Mouse (Mus musculus): ENCODE measurements around the gene Acsm5. TPM values are rescaled to one million over a fixed set of nuclear protein-coding genes. Genes with fewer than 3 reads are reported as not detected.

Gene Acsm5
- total RNA-seq (2014; fragmentation: Nextera tagmentation) (not detected in 2 replicates), total RNA-seq (2017) (not detected in 2 replicates)

GRCm38 (mm10) chr7:119519163-119519562, at the start of gene Acsm5:
TSS of gene Acsm5 (plus strand) at chr7:119519463.
- no peak for ATAC-seq (replicated peaks; ENCODE audit: poor library complexity, severe bottlenecking)

- ATAC-seq (replicated peaks; ENCODE audit: poor library complexity, severe bottlenecking): no peak
These were observed 42.5 kb upstream of the Acsm5 start for GRCm38 (mm10) chr7:119476500-119477389.

DNA sequence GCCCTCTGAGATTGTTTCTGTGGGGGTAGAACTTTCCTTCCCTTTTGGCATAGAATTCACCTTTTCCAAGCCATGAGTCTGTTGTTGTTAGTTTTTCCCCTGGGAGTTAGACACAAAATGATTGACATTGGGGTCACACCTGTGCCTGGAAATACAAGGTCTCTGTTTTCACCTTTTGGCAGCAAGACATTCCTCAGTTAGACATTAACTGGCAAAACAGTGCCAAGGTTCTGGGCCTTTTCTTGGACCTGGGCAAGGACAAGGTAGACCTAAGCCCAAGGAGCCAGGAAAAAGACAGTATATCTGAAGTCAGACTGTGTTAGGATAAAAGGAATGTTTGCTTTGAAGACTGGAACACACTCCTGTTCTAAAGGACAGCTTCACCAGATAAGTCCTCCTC, 40.0 kb upstream of the Acsm5 start, which contains the start of gene Umod:
Umod (minus strand) TSS at position 27 of the 400 bp plus-strand sequence.
- ATAC-seq (replicated peaks; ENCODE audit: poor library complexity, severe bottlenecking): no peak

GRCm38 (mm10) chr7:119484154-119484553, 35.1 kb upstream of the Acsm5 start:
- no peak for ATAC-seq (replicated peaks; ENCODE audit: poor library complexity, severe bottlenecking)

GRCm38 (mm10) chr7:119486683-119487082, 32.6 kb upstream of the Acsm5 start:
- no peak for ATAC-seq (replicated peaks; ENCODE audit: poor library complexity, severe bottlenecking)

- no peak for ATAC-seq (replicated peaks; ENCODE audit: poor library complexity, severe bottlenecking)
These were observed 29.1 kb upstream of the Acsm5 start for GRCm38 (mm10) chr7:119490041-119490780.

DNA sequence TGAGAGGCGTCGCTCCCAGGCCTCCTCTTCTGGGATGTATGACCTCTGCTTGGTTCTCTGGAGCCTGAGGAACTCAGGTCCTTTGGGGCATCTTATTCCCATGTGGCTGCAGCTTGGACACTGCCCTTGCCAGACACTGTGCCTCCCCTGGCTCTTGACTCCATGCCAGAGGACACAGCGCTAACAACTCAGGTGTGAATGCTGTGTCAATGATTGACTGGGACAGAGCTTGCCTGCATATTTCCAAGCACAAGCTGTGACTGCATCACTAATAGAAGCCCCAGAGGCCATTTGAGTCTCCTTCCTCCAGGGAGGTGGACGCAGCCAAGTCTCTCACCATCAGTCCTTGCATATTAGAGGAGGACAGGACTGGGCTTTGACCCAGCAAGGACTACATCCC, 8.1 kb upstream of the Acsm5 start:
- no peak for ATAC-seq (replicated peaks; ENCODE audit: poor library complexity, severe bottlenecking)

GRCm38 (mm10) chr7:119513056-119513455, 6.2 kb upstream of the Acsm5 start:
- ATAC-seq (replicated peaks; ENCODE audit: poor library complexity, severe bottlenecking): peak; percentile 65

DNA sequence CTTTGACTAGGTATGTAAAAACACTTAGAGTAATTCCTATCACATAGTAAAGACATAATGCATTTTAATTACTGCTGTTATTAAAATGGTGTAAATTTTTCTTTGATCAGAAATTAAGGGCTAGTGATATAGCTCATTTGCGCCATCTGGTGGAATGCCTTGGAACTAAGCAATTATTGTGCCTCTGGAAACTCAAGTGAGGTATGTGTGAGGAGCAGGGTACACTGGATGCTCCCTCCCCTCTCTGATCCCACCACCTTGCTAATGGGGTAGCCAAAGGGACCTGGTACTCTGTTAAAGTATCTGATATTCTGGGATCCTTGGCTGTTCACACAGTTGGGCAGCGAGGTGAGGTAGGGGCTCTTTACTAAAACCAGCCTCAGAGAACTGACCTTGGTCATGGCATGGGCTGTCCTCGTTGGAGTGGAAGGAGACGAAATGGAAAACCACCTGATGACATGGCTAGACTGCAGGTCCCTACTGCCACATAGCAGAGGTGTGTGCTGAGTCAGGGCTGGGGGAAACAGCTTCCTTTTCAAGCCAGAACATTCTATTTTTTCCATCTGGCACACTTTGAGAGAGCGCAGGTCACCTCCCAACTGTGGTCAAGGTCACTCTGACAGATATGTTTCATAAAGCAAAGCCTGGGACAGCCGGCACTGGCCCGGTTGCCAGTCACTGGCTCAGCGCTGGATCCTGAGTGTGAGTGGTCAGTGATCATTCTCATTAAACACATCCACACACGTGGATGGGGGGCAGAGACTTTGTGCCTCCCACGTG, 3.6 kb upstream of the Acsm5 start:
- ATAC-seq (replicated peaks; ENCODE audit: poor library complexity, severe bottlenecking): peak; percentile 52

- ATAC-seq (replicated peaks; ENCODE audit: poor library complexity, severe bottlenecking): no peak
These were observed 3.0 kb upstream of the Acsm5 start for GRCm38 (mm10) chr7:119516272-119516558.

DNA sequence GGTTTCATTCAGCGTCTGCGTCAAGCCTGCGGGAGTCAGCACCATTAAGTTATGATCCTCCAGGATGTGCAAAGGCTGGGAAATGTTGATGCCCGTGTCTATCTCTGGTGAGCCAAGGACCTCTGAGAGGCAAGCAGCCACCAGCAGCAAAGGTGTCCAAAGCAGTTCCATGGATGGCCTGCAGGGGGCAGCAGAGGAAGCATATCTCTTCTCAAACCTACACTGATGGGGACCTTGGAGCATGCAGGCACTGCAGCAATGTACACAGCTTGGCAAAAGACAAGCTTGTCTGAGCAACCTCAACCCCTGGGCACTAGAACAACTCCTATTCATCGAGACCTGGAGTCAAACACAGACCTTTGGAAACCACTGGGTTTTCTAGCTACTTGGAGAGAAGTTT, 391 bp downstream of the Acsm5 start:
- peak; percentile 73 for ATAC-seq (replicated peaks; ENCODE audit: poor library complexity, severe bottlenecking)

DNA sequence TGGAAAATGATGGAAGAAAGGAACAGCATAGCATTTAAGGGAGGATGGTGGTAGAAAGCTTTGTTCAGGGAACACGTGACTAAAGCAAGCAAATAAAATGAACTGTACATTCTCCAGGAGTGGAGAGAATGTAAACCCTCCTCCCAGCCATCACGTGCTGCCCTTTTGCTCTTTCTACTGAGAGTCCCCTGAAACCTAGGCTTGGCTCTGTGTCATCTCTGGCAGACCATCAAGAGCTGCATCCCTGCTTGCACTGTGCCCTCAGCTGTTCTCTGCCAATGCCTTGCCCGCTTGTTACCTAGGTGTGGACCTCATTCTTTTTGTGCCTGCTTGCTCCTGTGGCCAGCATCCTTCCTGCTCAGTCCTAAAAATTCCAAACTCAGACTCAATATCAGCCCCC, 2.6 kb downstream of the Acsm5 start:
- ATAC-seq (replicated peaks; ENCODE audit: poor library complexity, severe bottlenecking): no peak

DNA sequence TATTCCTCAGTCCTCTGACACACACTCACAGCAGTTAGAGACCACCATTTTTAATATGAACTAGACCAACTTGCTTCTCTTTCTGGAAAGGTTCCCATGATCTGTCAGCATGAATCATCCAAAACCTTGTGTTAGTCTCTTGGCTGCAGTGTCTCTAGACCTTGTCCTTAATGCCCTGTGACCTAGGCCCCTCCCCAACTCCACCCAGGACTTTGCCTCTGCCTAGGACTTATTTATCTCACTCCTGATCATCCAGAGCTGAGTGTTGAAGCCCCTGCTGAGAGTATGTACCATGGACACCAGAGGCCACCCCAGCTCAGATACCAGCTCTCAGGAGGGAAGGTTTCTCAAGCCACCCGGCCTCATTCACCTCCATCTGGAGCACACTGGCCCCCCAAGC, 3.1 kb downstream of the Acsm5 start:
- ATAC-seq (replicated peaks; ENCODE audit: poor library complexity, severe bottlenecking): no peak

DNA sequence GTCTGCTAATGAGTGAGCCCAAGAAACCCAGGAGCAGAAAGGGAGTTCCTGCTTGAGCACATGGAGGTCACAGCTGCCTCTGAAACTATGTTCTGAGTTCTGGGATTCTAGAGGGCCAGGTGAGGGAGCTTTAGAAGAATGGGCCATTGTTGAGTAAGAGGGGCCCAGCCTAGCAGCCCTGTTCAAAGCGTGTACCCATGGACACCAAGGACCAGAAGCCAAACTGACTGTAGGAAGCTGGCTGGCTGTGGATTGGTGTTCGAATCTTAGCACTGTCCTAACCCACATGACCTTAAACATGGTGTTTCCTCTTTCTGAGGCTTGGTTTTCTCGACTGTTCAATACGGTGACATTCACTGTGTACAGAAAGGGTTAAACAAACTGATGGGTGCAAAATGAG, 4.1 kb downstream of the Acsm5 start, which contains the start of gene Pdilt:
Pdilt (minus strand) TSS at position 101 of the 400 bp plus-strand sequence.
- no peak for ATAC-seq (replicated peaks; ENCODE audit: poor library complexity, severe bottlenecking)

DNA sequence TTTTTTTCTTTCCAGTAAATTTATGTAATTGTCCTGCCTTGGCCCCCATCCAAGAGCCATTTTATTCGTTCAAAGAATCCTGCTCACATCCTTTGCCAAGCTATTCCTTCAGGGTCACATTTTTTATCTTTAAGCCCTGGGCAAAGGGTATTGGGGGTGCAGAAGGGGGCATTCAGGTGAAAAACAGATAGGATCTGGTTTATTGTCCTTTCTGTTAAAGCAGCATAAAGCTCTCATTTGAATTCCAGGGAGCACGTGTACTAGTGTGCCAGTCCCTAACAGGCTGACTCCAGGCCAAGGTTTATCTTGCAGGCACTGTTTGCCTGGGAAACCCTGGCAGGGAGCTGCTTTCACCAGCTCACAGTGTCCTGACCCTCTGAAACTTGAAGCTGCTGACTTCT, 6.6 kb downstream of the Acsm5 start:
- ATAC-seq (replicated peaks; ENCODE audit: poor library complexity, severe bottlenecking): no peak

GRCm38 (mm10) chr7:119526486-119526885, 7.2 kb downstream of the Acsm5 start:
- ATAC-seq (replicated peaks; ENCODE audit: poor library complexity, severe bottlenecking): no peak

DNA sequence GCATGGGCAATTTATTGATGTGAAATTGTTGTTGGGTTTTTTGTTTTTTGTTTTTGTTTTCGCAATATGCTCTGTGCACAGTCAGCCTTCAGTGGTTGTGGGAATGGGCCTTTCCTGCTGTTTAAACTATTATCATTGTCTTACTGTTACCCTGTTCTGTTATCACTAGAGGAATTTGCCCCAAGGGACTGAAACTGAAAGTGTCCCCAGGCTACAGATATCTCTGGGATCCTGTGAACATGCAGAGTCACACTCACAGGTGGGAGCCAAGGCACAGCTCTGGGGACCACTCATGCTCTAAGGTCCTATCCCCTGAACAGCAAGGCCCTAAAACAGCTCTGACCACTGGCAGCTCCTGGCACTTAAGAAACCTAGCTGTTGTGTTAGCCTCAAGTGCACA, 7.9 kb downstream of the Acsm5 start:
- ATAC-seq (replicated peaks; ENCODE audit: poor library complexity, severe bottlenecking): no peak

GRCm38 (mm10) chr7:119527548-119527947, 8.3 kb downstream of the Acsm5 start:
- no peak for ATAC-seq (replicated peaks; ENCODE audit: poor library complexity, severe bottlenecking)

GRCm38 (mm10) chr7:119528617-119529016, 9.4 kb downstream of the Acsm5 start:
- no peak for ATAC-seq (replicated peaks; ENCODE audit: poor library complexity, severe bottlenecking)

- ATAC-seq (replicated peaks; ENCODE audit: poor library complexity, severe bottlenecking): no peak
These were observed 13.7 kb downstream of the Acsm5 start for GRCm38 (mm10) chr7:119532924-119533323.

DNA sequence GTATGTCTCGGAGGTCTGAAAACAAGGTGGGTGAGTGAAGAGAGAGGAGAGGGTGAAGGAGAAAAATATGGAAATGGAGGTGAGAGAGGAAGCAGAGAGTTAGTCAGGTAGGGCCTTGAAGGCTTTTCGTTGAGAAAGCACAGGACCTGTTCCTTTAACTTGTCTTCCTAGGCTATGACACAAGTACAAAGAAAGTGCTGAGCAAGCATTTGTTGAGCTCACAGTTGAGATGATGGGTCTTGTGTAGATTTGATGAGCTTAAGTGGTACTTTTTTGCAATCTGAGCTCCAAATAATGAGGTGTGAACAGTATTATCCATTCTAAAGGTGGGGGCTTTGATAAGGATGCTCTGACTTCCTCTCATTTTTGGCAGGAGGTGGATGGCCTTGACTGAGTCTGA, 15.1 kb downstream of the Acsm5 start:
- no peak for ATAC-seq (replicated peaks; ENCODE audit: poor library complexity, severe bottlenecking)
